Mouse (Mus musculus) hematopoietic stem cell, adult 5-6 weeks (primary cell): ENCODE results near the gene Acbd4. TPM values are rescaled to one million over a fixed set of nuclear protein-coding genes. Genes with fewer than 3 reads are reported as not detected.

Experiments used
- ATAC-seq, 2 experiments: fragments of 125-278 bp in 1 of 2; replicated peaks in 1 of 2; 2 replicates each; pipeline ENCODE4 v1.8.0; 2016 to 2017; ENCODE audit warnings: inconsistent platforms in 2 of 2, mild to moderate bottlenecking in 2 of 2, moderate number of reproducible peaks in 2 of 2, low read depth in 1 of 2, moderate TSS enrichment in 1 of 2; ENCODE audit not compliant: low FRiP score in 2 of 2, poor library complexity in 2 of 2, severe bottlenecking in 2 of 2, insufficient read depth in 1 of 2, low TSS enrichment in 1 of 2
- total RNA-seq: library from RNA; stranded (forward); fragments of 172-1452, 232-1000 nt; gene quantifications from 2 replicates; pipeline ENCODE4 v1.2.3, GENCODE M21; 2017

Gene Acbd4
- total RNA-seq, 1 experiment from 2014 or later, result 16.8 TPM

DNA sequence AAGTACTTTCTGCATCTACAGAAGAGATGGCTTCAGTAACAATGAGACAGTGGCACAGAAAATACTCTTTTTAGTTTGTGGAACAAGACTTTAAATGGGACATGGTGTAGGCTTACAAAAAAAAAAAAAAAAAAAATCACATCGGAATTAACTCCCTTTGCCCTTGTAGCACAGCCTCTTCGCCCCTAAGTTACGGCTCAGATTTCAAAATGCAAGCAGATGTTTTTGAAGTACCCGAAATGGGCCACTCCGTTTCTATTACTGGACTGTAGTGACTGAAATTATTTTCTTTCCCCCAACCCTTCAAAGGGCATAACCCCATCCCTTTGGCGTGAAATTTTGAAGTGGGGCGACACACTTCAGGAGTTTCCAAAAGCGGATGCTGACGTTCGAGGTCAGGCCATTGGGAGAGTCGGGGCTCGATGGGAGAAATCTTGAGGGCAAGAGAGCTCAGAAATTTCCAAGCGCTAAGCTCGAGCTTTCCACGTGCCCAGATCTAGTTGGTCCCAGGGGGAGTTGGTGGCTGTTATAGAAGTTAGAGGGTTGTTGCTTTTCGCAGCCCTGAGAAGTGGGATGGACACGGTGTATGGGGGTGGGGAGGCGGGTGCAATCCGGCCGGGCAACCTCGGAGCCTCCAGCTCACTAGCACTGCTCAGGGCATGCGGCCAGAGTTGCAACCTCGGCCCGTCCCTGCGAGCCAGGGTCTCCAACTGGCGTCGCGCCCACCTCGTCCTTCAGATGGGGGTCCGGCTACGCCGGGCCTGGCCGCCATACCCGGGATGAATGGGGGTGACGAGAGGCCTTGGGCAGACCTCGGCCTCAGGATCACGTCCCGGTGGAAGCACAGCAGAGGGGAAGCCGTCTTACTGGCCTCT is 30.5 kb downstream of the Acbd4 start, which contains the start of gene Hexim2:
Gene Hexim2, plus strand, starts transcription at position 729 of the 875 bp plus-strand sequence.
- no peak for ATAC-seq

DNA sequence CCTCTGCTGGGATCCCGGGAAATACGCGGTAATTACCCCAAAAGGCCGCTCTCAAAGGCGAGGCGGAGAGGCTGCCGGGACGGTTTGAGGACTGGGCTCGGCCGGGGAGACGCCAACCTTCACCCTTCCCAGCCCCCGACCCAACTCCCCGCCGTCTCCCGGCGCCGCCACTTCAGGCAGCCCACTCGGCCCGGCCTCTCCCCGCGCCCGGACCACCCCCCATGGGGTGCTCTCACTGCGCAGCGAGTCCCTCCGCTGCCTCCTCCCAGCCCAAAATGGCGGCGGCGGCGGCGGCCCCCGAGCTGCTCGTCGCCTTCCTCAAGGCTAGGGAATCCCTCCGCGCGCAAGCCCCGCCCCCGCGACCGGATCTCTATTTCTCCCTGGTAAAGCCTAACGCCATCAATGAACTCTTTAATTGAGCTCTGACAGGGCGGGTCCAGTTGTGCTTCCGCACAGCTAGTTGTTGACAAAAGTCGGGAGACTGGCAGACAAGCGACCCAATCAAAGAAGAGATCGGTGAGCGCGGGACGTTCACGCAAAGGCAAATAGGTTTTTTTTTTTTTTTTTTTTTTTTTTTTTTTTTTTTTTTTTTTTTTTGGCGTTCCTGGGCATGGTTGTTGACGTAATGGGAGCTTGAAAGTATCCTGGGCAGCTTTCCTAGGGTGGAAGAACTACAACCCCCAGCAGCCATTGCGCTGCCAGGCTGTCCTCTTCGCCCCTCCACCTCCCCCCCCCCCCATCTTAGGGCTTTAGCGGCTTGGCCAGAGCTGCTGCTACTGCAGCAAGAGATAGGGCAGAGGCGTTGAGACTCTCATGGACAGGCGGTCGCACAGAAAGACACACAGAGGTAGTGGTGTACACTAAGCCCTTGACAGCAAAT is 31.3 kb downstream of the Acbd4 start:
- peak; percentile 92 to 94 for ATAC-seq

DNA sequence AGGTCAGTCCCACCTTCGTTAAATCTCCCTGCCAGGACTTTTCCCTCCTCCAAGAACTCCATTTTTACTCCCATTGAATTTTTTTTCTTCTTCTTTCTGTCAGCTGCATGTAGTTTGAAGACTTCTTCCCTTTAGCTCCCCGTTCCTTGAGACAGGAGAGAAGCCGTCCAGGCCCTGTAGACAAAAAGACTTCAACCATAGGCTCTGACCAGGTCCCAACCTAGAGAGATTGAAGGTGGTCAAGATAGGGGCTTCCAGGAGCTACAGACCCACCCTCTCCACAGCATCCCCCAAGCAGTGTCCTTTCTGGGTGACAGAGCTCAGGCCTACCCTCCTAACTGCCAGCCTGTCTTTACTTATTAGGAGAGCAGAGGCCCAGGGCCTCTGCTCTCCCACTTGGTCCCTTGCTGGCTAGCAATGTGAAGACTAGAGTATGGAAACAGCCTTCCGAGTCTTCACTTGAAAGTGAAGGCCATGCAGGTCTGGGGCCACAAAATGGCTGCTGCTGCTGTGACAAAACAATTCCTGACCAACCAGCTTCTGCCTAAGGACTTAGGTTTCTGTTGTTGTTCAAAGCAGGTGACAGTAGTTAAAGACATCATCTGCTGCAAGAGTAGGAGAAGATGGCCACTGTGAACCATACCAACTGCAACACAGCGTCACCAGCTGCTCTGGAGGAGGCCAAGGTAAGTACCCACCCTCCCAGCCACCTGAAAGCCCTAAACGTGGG is 32.1 kb downstream of the Acbd4 start:
- ATAC-seq, result no peak

DNA sequence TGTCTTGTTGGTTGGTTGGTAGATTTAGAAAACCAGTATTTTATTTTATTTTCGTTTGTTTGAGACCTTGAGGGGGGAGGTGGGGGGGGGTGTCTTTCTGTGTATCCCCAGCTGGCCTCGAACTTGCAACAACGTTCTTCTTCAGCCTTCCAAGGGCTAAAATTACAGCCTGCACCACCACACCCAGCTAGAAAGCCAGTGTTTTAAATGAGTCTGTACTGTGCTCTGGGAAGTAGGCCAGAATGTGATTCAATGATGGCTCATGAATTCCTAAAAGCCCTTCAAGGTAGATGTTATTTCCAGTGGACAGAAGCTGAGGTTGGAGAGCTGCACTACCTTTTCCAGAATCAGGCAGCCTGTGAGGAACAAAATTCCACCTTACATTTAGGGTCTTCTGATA is 32.7 kb downstream of the Acbd4 start:
- no peak for ATAC-seq

DNA sequence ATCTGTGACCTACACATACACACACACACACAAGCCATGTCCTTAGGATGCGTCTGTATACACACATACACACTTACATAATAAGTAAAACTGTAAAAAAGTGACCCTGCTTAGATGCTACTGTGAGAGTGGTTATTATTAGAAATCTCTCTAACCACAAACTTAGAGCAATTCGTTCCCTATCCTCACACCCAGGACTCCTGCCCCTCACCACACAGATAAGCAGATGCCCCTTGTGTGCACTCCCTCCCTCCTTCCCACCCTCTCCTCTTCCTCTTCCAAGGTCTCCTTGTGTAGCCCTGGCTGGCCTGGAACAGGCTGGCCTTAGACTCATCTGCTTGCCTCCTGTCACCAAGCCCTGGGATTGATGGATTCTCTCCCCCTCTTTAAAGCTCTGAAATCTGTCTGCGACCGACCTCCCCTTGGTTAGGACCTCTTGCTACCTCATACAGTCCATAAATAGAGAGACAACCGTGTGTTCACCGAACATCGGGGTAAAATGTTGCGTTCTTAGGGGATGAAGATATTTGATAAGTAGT is 34.6 kb downstream of the Acbd4 start:
- ATAC-seq, result no peak

DNA sequence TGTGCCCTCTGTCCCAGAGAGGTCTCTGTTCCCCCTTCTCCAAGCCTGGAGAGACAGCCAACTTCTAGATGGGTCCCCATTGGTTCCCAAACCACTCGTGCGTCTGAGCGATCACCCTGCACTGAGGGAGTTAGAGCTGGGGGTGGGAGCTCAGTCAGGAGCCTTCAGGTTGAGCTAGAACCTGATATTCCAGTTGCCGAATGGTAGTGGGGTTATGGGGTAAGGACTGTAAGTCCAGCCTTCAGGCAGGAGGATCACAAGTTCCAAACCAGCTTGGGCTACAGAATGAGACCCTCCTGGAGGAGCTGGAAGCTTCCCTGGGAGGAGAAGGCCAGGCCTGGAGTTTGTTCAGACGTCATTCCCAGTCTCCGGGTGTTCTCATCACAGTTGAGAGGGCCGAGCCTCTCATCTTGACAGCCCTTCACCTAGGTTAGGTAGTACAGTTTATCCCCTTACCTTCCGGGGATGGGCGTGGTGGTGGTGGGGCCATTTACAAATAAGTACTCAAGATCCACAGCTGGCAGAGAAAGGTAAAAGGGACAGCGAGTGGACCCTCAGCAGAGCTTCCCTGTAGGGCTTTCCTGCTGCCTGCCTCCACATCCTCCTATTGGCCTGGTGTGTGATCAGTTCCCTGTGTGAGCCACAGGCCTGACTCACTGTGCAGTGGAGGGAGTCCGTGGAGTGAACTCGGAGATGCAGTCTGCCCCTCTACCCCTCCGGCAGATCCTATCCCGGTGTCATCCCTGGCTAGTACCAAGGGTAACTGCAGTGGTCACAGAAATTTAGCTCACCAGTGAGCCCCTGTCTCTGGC is 38.7 kb downstream of the Acbd4 start:
- no peak for ATAC-seq

DNA sequence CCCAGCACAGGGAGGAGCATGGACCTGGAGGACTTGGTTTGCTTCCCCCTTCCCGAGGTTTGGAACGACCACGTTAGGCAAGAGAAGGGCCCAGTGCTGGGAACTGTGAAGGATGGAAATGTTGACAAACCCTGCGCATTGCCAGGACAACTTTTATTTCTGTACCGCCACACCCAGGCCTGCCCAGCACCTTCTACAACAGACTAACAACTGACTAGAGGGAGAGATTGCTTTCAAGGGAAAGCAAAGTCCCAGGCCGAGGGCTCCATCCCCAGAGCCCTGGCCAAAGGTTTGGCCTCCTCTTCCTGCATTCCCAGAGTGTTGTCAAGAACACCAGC is 39.2 kb downstream of the Acbd4 start:
- ATAC-seq, result no peak

DNA sequence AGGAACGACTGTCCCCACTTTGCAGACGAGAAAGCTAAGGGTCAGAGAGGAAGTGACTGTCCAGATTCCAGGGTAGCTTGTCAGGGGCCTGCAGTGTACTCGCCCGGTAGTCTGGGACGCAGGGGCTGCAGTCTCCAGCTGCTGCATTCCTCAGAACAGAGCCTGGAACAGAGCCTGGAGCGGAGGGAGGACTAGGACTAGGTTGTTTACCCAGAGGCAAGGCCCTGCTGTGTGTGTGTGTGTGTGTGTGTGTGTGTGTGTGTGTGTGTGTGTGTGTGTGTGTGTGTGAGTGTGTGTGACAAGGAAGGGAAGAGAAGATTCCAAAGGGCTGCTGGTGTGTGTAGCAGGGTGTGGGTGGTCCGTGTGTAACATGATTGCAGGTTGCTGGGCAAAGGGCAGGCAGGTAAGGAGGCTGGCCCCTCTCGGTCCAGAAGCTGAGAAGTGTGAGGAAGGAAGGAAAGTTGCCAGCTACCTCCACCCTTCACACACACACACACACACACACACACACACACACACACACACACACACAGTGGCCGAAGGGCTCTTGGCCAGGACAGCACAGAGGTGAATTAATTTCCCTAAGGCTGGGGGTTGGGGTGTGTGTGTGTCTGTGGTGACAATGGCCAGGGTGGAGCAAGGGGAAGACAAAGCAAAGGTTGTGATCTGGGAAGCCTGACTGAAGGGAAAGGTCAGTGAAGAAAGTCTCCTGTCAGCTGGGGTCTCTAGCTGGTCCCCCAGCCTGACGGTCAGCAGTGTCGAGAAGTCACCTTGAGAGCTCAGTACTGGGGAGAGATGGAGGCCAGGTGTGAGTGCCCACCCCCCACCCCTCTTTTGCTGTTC is 39.8 kb downstream of the Acbd4 start:
- ATAC-seq, result no peak

DNA sequence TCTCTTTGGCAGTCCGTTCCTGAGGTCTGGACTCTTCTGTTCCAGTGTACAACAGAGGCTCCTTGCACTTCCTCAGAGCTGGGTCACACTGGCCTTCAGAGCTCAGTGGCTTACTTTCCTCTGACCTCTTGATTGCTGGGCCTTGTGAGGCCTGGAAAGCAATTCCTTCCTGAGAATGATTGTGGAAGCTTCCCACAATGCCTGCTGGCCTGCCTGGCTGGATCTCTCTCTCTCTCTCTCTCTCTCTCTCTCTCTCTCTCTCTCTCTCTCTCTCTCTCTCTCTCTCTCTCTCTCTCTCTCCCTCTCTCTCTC is 40.4 kb downstream of the Acbd4 start:
- no peak for ATAC-seq

DNA sequence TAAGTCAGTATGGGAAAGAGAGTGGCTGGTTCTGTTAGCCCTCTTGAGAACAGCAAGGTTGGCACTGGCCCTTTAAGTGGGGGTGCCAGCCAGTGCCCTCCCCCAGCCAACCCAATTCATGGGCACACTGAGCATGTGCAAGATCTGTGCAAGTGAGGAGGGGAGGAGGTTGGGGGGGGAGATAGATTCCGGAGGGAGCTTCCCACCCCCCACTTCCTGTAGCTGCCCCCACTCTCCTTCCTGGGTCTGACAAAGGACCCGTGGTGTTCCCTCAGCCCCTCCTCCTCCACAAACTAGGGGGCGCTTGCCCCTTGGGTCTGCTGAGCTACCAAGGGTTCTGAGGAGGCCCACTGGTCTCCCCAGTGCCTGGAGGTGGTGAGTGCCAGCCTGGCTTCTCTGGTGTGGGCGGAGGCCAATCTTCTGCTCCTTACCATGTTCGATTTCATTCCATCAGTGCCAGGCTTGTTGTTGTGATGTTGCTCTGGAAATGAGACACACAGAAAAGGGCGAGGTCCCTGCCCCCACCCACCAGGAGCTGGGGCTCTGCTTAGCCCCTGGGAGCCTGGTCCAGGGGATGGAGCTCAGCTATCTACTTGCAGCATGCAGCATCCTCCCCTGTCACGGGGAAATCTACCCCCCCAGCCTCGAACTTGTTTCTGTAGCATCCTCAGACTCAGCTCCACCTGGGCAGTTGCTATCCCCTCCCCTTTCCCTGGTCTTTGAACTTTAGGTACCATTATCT is 41.1 kb downstream of the Acbd4 start:
- ATAC-seq, result peak; percentile 46 to 65

DNA sequence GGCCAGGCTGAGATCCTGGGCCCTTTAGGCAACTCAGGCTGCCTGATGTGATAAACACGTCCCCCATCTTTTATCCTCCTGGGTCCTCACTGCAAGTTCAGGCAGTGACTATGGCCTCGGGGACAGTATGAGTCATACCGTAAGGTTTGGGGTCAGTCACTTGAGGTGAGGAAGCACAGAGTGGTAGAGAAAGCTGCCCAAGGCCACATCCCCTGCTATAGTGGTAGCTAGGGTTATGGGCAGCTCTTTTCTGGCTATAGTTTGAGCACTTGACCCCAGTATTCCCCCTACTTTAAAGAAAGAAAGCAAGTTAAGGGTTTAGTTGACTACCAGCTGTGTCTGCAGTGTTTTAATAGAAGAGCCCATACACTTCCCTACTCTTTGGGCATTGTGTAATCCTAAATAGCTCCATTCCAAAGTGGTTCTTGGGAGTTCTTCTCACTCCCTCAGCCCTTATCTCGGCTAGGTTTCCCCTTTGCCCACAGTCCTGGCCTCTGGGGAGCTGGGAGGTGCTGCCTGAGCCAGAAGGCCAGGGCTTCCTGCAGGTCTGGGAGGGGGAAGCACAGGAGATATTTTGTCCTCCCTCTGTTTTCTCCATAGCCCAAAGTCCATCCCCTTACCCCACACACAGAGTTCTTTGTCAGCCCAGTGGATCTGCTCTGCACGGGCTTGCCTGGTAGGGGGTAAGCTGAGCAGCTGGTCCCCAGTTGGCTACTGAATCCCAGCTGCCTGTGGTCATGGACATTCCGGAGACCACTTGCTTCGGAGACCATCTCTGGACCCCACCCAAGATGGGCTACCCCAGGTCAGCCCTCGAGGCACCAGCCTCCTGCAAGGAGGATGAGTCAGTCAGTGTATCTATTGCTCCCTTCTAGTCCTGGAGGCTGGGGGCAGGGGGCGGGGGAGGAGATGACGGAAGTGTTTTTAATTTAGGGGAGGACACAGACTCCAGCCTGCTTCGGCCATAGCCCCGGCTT is 43.1 kb downstream of the Acbd4 start:
- no peak for ATAC-seq

DNA sequence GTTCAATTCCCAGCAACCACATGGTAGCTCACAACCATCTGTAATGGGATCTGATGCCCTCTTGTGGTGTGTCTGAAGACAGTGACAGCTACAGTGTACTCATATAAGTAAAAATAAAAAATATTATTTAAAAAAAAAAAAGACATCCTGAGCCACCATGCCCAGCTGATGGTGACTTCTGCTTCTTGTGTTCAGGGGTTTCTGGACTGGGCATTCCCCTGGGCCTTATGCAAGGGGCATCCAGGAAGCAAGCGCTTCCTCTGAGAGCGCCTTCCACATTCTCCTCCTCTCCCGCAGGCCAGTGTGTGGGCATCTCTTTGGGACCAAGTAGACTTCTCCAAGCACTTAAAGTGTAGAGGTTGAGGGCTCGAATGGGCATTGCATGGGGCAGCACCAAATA is 44.9 kb downstream of the Acbd4 start:
- ATAC-seq, result peak in 1 of 2 experiments; percentile 34; a peak in 1 of 4 replicates

DNA sequence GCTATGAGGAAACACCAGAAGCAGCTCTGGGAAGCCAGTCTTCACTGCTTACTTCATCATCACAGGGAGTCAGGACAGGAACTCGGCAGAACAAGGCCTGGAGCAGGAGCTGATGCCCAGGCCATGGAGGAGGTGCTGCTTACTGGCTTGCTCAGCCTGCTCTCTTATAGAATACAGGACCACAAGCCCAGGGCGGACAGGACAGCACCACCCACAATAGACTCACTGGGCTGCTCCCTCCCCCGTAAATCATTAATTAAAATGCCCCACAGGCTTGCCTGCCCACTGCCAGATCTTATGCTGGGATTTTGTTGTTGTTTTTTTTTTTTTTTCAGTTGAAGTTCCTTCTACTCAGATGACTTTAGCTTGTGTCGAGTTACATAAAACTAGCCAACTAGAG is 46.3 kb downstream of the Acbd4 start:
- ATAC-seq, result no peak

DNA sequence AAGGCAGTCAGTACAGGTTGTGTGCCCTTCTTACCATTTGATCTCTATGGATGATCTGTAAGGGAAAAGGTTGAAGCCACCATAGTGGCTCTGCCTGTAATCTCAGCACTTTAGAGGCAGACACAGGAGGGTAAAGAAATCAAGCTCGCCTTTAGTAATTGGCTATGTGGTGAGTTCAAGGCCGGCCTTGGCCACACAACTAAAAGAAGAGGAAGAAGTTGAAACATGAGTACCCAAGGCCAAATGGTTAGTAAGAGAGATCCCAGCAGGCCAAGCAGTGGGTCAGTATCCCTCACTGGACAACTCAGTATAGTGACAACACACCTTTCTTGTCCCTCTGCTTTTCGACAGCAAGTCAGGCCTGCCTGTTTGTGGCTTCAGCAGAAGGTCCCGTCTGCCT is 48.3 kb downstream of the Acbd4 start:
- ATAC-seq, result no peak
